Mouse (Mus musculus) cerebellum, adult 2 months (tissue): ENCODE measurements around the gene Myoz1. TPM values are rescaled to one million over a fixed set of nuclear protein-coding genes. Genes with fewer than 3 reads are reported as not detected.

Source experiments
- DNase-seq, 2 experiments: peaks; one replicate each; pipeline ENCODE4 v3.0.0; 2021
- H3K27ac ChIP-seq: fragments of 200-500 bp; 2 replicates; pipeline ENCODE4 v1.5.1; 2012; ENCODE audit warnings: low read length, control low read depth, inconsistent platforms; ENCODE audit not compliant: insufficient read depth
- H3K27me3 ChIP-seq: fragments of 200-500 bp; 2 replicates; pipeline ENCODE4 v1.6.1; 2012; ENCODE audit warnings: inconsistent platforms, mild to moderate bottlenecking, low read length, moderate library complexity; ENCODE audit not compliant: control insufficient read depth, insufficient read depth
- H3K4me1 ChIP-seq: fragments of 200-500 bp; 2 replicates; pipeline ENCODE4 v1.6.1; 2011; ENCODE audit warnings: low read length; ENCODE audit not compliant: control insufficient read depth, insufficient read depth
- H3K4me3 ChIP-seq: fragments of 200-500 bp; replicated peaks from 2 replicates; pipeline ENCODE3; 2011; ENCODE audit warnings: mild to moderate bottlenecking, low read depth, low read length, control low read depth; ENCODE audit not compliant: insufficient read depth
- CTCF ChIP-seq: fragments of 200-500 bp; IDR thresholded peaks from 2 replicates; pipeline ENCODE4 v1.5.1; 2011; ENCODE audit warnings: low read depth, mild to moderate bottlenecking, control low read depth, low read length, moderate library complexity, borderline replicate concordance; ENCODE audit not compliant: insufficient read depth
- POLR2A ChIP-seq: fragments of 200-500 bp; IDR thresholded peaks from 2 replicates; pipeline ENCODE4 v1.6.1; 2011; ENCODE audit warnings: low read length, control low read depth, borderline replicate concordance; ENCODE audit not compliant: insufficient read depth
- WGBS: fragments of 180-500 bp; shearing (Covaris S2); methylation state at CpG from one replicate; pipeline ENCODE4 v1.1.7; 2018; 5-methylcytosine and 5-hydroxymethylcytosine counted together
- polyA plus RNA-seq: library from polyadenylated mRNA; depleted of rRNA; stranded (reverse); fragments of >200 nt; gene quantifications from 2 replicates; pipeline ENCODE4 v1.2.3, GENCODE M21; 2012

The Myoz1 gene
- polyA plus RNA-seq, 1 experiment = not detected

DNA sequence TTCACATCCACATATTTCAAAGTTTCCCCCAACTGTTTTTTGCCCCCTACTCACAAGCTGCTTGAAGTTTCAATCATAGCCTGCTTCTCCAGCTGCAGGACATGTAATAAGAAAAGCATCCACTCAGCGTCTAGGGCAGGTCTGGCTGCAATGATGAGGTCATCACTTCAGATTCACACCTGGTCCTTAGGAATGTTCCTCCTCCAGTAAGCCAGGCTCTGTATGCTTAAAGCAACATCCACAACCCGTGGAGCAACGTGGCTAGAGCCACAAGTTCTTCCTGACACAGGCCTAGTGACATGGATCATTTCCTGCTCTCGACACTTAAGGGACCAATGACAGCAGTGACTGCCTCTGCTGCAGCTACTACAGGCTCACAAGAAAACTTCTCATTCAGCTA lies 25.1 kb downstream of the Myoz1 start:
- no peak for DNase-seq
- Histone ChIP-seq H3K4me3 (no peak overlapping the region), H3K27me3 (no peaks in the 10 kb centered on the region), H3K27ac (no peak overlapping the region), H3K4me1 (no peaks in the 10 kb centered on the region)
- 72% methylated on average over 4 of the region's 4 CpGs for WGBS
- no peak for TF ChIP-seq CTCF
- no peak for TF ChIP-seq POLR2A

DNA sequence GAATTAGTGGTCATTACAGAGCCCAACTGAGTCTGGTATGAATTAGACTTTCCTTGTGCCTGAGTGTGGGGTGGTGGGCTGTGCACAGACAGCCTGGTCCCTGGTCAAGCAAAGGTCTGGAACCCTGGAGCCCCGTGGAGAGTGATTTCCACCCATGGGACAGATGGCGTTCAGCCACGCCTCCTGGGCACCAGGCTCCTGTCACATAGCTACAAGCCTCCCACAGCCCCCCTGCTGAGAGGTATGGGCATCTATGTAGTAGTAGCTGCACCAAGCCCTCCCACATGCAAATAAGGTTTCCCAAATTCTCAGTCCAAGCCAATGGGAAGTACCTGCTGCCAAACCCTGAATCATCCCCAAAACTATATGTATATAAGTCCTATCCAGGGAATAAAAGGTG lies 29.4 kb downstream of the Myoz1 start:
- no peak overlapping the region for H3K4me3 ChIP-seq
- peak; percentile 28 to 41 for DNase-seq
- no peaks in the 10 kb centered on the region for H3K4me1 ChIP-seq
- no peaks in the 10 kb centered on the region for H3K27me3 ChIP-seq
- 24% methylated on average over 3 of the region's 3 CpGs for WGBS
- TF ChIP-seq CTCF = no peak
- TF ChIP-seq POLR2A = no peak
- no peak overlapping the region for H3K27ac ChIP-seq

DNA sequence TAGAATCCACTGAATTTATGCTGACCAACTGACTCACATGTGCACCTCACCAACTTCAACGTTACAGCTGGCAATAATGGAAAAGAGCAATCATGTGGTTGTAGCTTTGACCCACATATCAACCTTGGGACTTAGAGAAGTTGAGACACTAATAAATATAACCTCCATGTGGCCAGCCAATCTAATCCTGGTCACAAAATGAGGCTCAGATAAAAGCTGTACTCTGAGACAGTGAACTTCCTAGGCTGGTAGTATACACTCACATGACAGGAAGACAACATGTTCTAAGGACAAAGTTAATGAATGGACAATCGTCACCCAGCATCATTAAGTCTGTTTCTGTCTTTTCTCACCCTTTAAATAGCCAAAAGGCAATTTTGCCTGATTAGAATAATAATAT lies 29.9 kb downstream of the Myoz1 start:
- no peak overlapping the region for H3K4me3 ChIP-seq
- DNase-seq = no peak
- H3K4me1 ChIP-seq = no peaks in the 10 kb centered on the region
- H3K27ac ChIP-seq = no peak overlapping the region
- H3K27me3 ChIP-seq = no peaks in the 10 kb centered on the region
- 68% methylated on average over 2 of the region's 2 CpGs for WGBS
- no peak for TF ChIP-seq POLR2A
- TF ChIP-seq CTCF = no peak

DNA sequence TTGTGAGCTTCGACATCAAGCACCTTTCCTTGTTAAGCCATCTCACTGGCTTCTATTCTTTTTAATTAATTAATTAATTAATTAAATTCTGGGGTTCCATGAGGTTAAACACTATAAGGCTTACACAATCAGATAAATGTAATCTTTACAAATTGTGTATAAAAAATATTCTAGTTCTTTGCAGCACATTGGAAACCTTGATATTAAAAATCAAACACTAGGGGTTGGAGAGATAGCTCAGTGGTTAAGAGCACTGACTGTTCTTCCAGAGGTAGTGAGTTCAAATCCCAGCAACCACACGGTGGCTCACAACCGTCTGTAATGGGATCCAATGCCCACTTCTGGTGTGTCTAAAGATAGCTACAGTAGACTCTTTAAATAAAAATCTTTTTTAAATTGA lies 33.4 kb downstream of the Myoz1 start:
- 86% methylated on average over 3 of the region's 3 CpGs for WGBS
- no peak overlapping the region for H3K27ac ChIP-seq
- TF ChIP-seq POLR2A (no peak), CTCF (no peak)
- no peak overlapping the region for H3K4me3 ChIP-seq
- H3K27me3 ChIP-seq = no peaks in the 10 kb centered on the region
- DNase-seq = no peak
- H3K4me1 ChIP-seq = no peaks in the 10 kb centered on the region

DNA sequence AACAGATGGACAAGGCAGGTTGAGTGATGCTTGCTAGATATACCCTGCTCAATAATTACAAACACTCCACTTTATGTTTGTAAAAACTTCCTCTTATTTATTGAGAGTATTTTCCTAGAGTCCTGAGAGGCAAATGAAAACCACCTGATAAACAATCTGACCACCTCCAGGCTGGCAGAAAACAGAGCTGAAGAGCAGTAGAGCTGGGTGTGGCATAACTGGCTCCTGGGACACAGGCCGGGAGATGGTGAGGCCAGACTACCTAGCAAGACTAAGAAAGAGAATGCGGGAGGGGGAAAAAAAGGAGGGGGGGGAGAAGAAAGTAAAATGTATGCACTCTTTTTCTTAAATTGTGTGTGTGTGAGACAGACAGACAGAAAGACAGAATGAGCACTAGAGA lies 33.9 kb downstream of the Myoz1 start:
- WGBS = 83% methylated on average over 2 of the region's 2 CpGs
- no peak for DNase-seq
- Histone ChIP-seq H3K27me3 (no peaks in the 10 kb centered on the region), H3K27ac (no peak overlapping the region), H3K4me1 (no peaks in the 10 kb centered on the region), H3K4me3 (no peak overlapping the region)
- TF ChIP-seq CTCF (no peak), POLR2A (no peak)

DNA sequence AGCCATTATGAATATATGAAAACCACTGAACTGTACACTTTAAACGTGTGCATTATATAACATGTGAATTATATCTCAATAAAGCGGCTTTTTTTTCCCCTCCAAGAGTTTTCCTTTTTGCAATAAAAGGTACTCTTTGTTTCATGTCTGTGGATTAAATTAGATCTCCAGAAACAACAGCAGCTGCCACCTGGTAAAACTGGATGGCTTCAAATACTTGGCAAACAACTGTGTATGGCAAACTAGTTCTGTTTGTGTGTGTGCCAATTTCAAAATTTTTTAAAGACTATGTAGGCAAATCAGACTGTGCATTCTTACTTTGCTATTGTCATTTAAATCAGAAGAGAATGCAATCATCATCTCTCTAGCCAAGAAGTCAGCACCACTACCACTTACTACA lies 34.4 kb downstream of the Myoz1 start:
- no peak overlapping the region for H3K27ac ChIP-seq
- whole genome bisulfite sequencing = 33% methylated on average over 2 of the region's 2 CpGs

DNA sequence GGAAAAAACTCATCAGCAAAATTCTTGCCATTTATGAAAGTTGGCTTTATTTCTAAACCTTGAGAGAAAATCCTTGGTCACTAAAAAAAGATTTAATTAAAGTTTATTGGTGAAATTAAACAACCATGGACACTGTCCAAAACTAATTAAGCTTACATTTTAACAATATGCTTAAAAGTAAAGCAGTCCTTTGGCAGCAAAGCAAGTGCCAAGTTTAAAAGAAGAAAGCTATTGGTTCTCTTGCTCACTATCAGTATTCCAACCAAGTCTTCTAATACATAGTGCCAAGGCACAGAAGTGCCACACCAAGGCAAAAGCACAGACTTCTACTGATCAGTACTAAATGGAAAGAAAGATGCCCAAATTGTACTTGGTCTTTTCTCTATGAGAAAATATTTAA lies 37.2 kb downstream of the Myoz1 start:
- Histone ChIP-seq H3K4me1 (no peaks in the 10 kb centered on the region), H3K27me3 (no peaks in the 10 kb centered on the region), H3K4me3 (no peak overlapping the region), H3K27ac (peak overlapping the region; percentile 56; the same call in 1 of the 2 replicates)
- no peak for DNase-seq
- TF ChIP-seq POLR2A = no peak
- no peak for TF ChIP-seq CTCF

More for the DNA sequence above, 34.4 kb downstream of the Myoz1 start:
- no peak for TF ChIP-seq POLR2A
- no peak for TF ChIP-seq CTCF
- Histone ChIP-seq H3K27me3 (no peaks in the 10 kb centered on the region), H3K4me1 (no peaks in the 10 kb centered on the region), H3K4me3 (no peak overlapping the region)
- DNase-seq = peak in 1 of 2 experiments; percentile 16

DNA sequence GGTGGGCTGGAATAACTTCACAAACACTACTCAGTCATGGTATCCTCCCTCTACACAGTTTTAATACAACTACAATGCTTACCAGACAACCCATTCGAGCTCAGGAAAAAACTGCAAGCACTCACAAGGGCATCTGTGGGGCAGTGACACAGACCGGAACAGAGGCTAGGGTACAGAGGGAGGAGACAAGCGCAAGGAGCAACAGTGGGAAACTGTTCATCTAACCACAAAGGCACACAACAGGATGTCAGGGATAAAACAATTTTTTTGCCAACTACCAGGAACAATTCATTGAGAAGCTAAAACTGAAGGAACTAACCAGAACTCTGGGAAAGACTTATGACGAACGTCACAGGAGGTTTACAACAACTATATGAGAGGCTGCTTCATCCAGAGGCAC lies 38.1 kb downstream of the Myoz1 start:
- peak overlapping the region; percentile 56; the same call in 1 of the 2 replicates for H3K27ac ChIP-seq
- no peak for DNase-seq
- TF ChIP-seq POLR2A (no peak), CTCF (no peak)
- no peaks in the 10 kb centered on the region for H3K4me1 ChIP-seq
- H3K4me3 ChIP-seq = peak overlapping the region; percentile 5
- H3K27me3 ChIP-seq = no peaks in the 10 kb centered on the region
- 71% methylated on average over 5 of the region's 5 CpGs for WGBS
